Mouse (Mus musculus): Measurements from ENCODE around the gene Zfp598. TPM values are rescaled to one million over a fixed set of nuclear protein-coding genes. Genes with fewer than 3 reads are reported as not detected.
A peak's percentile ranks its signal among the peaks of the same experiment; 100 is the strongest.

Zfp598 gene
- polyA plus RNA-seq, 1 experiment from 2014 or later, result 26.8 TPM

GRCm38 (mm10) chr17:24689251-24690081 is 20.0 kb downstream of the Zfp598 start, which contains the start of gene Syngr3:
TSS of gene Syngr3 (minus strand) at chr17:24689955.
- Histone ChIP-seq H3K4me1 (peaks cover 22% of the 10 kb centered on the region), H3K36me3 (peaks cover 10% of the 10 kb centered on the region), H3K9me3 (replicated peaks) (no peaks in the 10 kb centered on the region), H3K4me2 (replicated peaks) (peak within 1 kb of the TSS; percentile 93), H3K4me3 (replicated peaks) (peak within 1 kb of the TSS; percentile 55), H3K27me3 (peaks cover 46% of the 10 kb centered on the region), H3K9ac (peak within 1 kb of the TSS; percentile 42), H3K27ac (replicated peaks) (no peak within 1 kb of the TSS)
- peak; percentile 27; the same call in 1 of the 2 replicates for ATAC-seq (ENCODE audit: insufficient number of reproducible peaks, low FRiP score, low TSS enrichment, low read depth)
- under 1% methylated on average over 50 of the region's 55 CpGs for WGBS

GRCm38 (mm10) chr17:24692385-24692784 is 22.9 kb downstream of the Zfp598 start:
- peaks cover 10% of the 10 kb centered on the region for H3K36me3 ChIP-seq
- no peak overlapping the region for H3K4me2 ChIP-seq (replicated peaks)
- no peak for ATAC-seq (ENCODE audit: insufficient number of reproducible peaks, low FRiP score, low TSS enrichment, low read depth)
- H3K27me3 ChIP-seq, result peaks cover 38% of the 10 kb centered on the region
- H3K27ac ChIP-seq (replicated peaks), result no peak overlapping the region
- H3K4me3 ChIP-seq (replicated peaks), result no peak overlapping the region
- H3K4me1 ChIP-seq, result peaks cover 32% of the 10 kb centered on the region
- H3K9ac ChIP-seq, result no peak overlapping the region
- WGBS, result 86% methylated on average over 5 of the region's 5 CpGs
- H3K9me3 ChIP-seq (replicated peaks), result no peaks in the 10 kb centered on the region

- H3K27me3 ChIP-seq, result peaks cover 7% of the 10 kb centered on the region
- H3K4me3 ChIP-seq (replicated peaks), result peak overlapping the region; percentile 71
- H3K9me3 ChIP-seq (replicated peaks), result no peaks in the 10 kb centered on the region
- H3K27ac ChIP-seq (replicated peaks), result peak overlapping the region; percentile 91
- 8% methylated on average over 40 of the region's 51 CpGs for WGBS
- ATAC-seq (ENCODE audit: insufficient number of reproducible peaks, low FRiP score, low TSS enrichment, low read depth), result peak; percentile 8; the same call in 1 of the 2 replicates
- peaks cover 21% of the 10 kb centered on the region for H3K36me3 ChIP-seq
- H3K9ac ChIP-seq, result peak overlapping the region; percentile 76
- peaks cover 29% of the 10 kb centered on the region for H3K4me1 ChIP-seq
- H3K4me2 ChIP-seq (replicated peaks), result peak overlapping the region; percentile 80
These were observed 26.0 kb downstream of the Zfp598 start for GRCm38 (mm10) chr17:24695326-24696010.

- under 1% methylated on average over 76 of the region's 76 CpGs for WGBS
These were observed 26.7 kb downstream of the Zfp598 start, which contains the start of the genes Gfer and Noxo1 for GRCm38 (mm10) chr17:24696011-24696697. TSS of gene Gfer (minus strand) at chr17:24696156. TSS of gene Noxo1 (plus strand) at chr17:24696234.

GRCm38 (mm10) chr17:24697985-24698384 is 28.5 kb downstream of the Zfp598 start:
- no peaks in the 10 kb centered on the region for H3K9me3 ChIP-seq (replicated peaks)
- H3K27ac ChIP-seq (replicated peaks), result peak overlapping the region; percentile 14; the same call in 1 of the 2 replicates
- no peak for ATAC-seq (ENCODE audit: insufficient number of reproducible peaks, low FRiP score, low TSS enrichment, low read depth)
- H3K4me3 ChIP-seq (replicated peaks), result no peak overlapping the region
- H3K4me2 ChIP-seq (replicated peaks), result 0 out of 2 replicates have a peak overlapping the region, but pooled peaks have one; percentile 1
- peaks cover 40% of the 10 kb centered on the region for H3K36me3 ChIP-seq
- H3K27me3 ChIP-seq, result no peaks in the 10 kb centered on the region
- WGBS, result 13% methylated on average over 5 of the region's 5 CpGs
- peaks cover 29% of the 10 kb centered on the region for H3K4me1 ChIP-seq
- H3K9ac ChIP-seq, result no peak overlapping the region

More at GRCm38 (mm10) chr17:24696011-24696697, 26.7 kb downstream of the Zfp598 start, which contains the start of the genes Gfer and Noxo1:
- peaks cover 29% of the 10 kb centered on the region for H3K4me1 ChIP-seq
- peak; percentile 93 for ATAC-seq (ENCODE audit: insufficient number of reproducible peaks, low FRiP score, low TSS enrichment, low read depth)
- H3K27me3 ChIP-seq, result peaks cover under 1% of the 10 kb centered on the region; the same call in 1 of the 2 replicates
- H3K9me3 ChIP-seq (replicated peaks), result no peaks in the 10 kb centered on the region
- H3K9ac ChIP-seq, result peak within 1 kb of the TSS; percentile 76
- H3K4me2 ChIP-seq (replicated peaks), result peak within 1 kb of the TSS; percentile 80
- peak within 1 kb of the TSS; percentile 71 for H3K4me3 ChIP-seq (replicated peaks)
- peaks cover 27% of the 10 kb centered on the region for H3K36me3 ChIP-seq
- peak within 1 kb of the TSS; percentile 91 for H3K27ac ChIP-seq (replicated peaks)

GRCm38 (mm10) chr17:24698715-24699114 is 29.2 kb downstream of the Zfp598 start:
- Histone ChIP-seq H3K36me3 (peaks cover 38% of the 10 kb centered on the region), H3K4me2 (replicated peaks) (no peak overlapping the region), H3K4me3 (replicated peaks) (no peak overlapping the region), H3K27ac (replicated peaks) (no peak overlapping the region), H3K27me3 (no peaks in the 10 kb centered on the region), H3K9ac (no peak overlapping the region), H3K4me1 (peaks cover 29% of the 10 kb centered on the region), H3K9me3 (replicated peaks) (no peaks in the 10 kb centered on the region)
- ATAC-seq (ENCODE audit: insufficient number of reproducible peaks, low FRiP score, low TSS enrichment, low read depth), result no peak
- 70% methylated on average over 9 of the region's 9 CpGs for WGBS

- Histone ChIP-seq H3K27ac (replicated peaks) (no peak overlapping the region), H3K4me1 (peaks cover 29% of the 10 kb centered on the region), H3K9me3 (replicated peaks) (no peaks in the 10 kb centered on the region), H3K27me3 (no peaks in the 10 kb centered on the region), H3K4me3 (replicated peaks) (no peak overlapping the region), H3K36me3 (peaks cover 45% of the 10 kb centered on the region), H3K4me2 (replicated peaks) (no peak overlapping the region), H3K9ac (no peak overlapping the region)
- ATAC-seq (ENCODE audit: insufficient number of reproducible peaks, low FRiP score, low TSS enrichment, low read depth), result no peak
- 83% methylated on average over 2 of the region's 2 CpGs for WGBS
These were observed 30.0 kb downstream of the Zfp598 start for GRCm38 (mm10) chr17:24699473-24699872.

GRCm38 (mm10) chr17:24701251-24701650 is 31.8 kb downstream of the Zfp598 start:
- no peak overlapping the region for H3K27ac ChIP-seq (replicated peaks)
- no peaks in the 10 kb centered on the region for H3K27me3 ChIP-seq
- H3K4me2 ChIP-seq (replicated peaks), result no peak overlapping the region
- 85% methylated on average over 9 of the region's 9 CpGs for WGBS
- peaks cover 56% of the 10 kb centered on the region for H3K36me3 ChIP-seq
- H3K9me3 ChIP-seq (replicated peaks), result no peaks in the 10 kb centered on the region
- H3K9ac ChIP-seq, result no peak overlapping the region
- no peak for ATAC-seq (ENCODE audit: insufficient number of reproducible peaks, low FRiP score, low TSS enrichment, low read depth)
- H3K4me3 ChIP-seq (replicated peaks), result no peak overlapping the region
- H3K4me1 ChIP-seq, result peaks cover 25% of the 10 kb centered on the region

GRCm38 (mm10) chr17:24705821-24706220 is 36.3 kb downstream of the Zfp598 start:
- Histone ChIP-seq H3K36me3 (peaks cover 41% of the 10 kb centered on the region), H3K4me3 (replicated peaks) (no peak overlapping the region), H3K27me3 (no peaks in the 10 kb centered on the region), H3K9ac (no peak overlapping the region), H3K4me1 (peaks cover 17% of the 10 kb centered on the region), H3K27ac (replicated peaks) (no peak overlapping the region), H3K9me3 (replicated peaks) (no peaks in the 10 kb centered on the region), H3K4me2 (replicated peaks) (no peak overlapping the region)
- 91% methylated on average over 3 of the region's 3 CpGs for WGBS
- ATAC-seq (ENCODE audit: insufficient number of reproducible peaks, low FRiP score, low TSS enrichment, low read depth), result no peak

- 4% methylated on average over 32 of the region's 32 CpGs for WGBS
- ATAC-seq (ENCODE audit: insufficient number of reproducible peaks, low FRiP score, low TSS enrichment, low read depth), result peak; percentile 80
- peak within 1 kb of the TSS; percentile 87 for H3K4me3 ChIP-seq (replicated peaks)
These were observed 37.7 kb downstream of the Zfp598 start, which contains the start of gene Tbl3 for GRCm38 (mm10) chr17:24706982-24707800. TSS of gene Tbl3 (minus strand) at chr17:24707660.

More at GRCm38 (mm10) chr17:24706982-24707800, 37.7 kb downstream of the Zfp598 start, which contains the start of gene Tbl3:
- Histone ChIP-seq H3K4me2 (replicated peaks) (peak within 1 kb of the TSS; percentile 72), H3K27me3 (no peaks in the 10 kb centered on the region), H3K27ac (replicated peaks) (peak within 1 kb of the TSS; percentile 84), H3K4me1 (peaks cover 17% of the 10 kb centered on the region), H3K9me3 (replicated peaks) (no peaks in the 10 kb centered on the region), H3K9ac (peak within 1 kb of the TSS; percentile 79), H3K36me3 (peaks cover 28% of the 10 kb centered on the region)

All from embryonic facial prominence, embryonic 15.5 days (tissue).